Mouse (Mus musculus) retina, embryonic 14.5 days (tissue): ENCODE measurements around the gene Arhgef1.

ENCODE experiments used
- DNase-seq: peaks from one replicate; pipeline ENCODE4 v3.0.0-alpha.2; 2015; ENCODE audit warnings: low spot score

Gene Arhgef1

DNA sequence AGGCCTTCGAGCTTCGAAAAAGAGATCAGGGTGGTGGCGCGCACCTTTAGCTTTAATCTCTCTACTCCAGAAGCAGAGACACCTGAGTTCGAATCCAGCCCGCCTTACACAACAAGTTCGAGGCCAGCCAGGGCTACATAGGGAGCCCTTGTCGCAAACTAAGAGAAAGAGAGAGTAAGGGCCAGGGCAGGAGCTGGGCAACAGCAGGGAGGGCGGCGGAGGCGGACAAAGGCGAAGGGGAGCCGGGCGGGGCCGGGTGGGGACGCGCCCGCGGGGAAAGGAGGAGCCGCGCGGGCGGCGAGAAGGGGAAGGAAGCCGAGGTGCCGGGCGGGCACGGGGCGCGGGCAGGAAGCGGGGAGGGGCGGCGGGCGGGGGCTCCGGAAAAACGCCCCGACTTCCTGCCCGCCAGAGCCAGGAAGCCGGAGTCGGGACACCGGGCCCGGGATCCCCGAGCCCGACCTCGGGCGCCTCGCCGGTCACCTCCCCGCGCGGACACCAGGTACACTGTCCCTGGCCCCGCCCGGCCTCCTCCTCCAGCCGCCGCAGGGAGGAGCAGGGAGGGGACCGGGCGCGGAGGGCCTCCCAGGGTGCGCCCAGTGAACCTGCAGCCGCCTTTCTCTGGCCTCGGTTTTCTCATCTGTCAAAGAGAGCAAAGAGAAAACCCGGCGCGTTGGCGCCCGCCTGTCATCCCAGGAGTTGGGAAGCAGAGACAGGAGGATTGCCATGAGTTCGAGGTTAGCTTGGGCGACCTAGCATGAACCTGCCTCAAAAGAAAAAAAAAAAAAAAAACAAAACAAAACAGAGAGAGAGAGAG, at the start of gene Arhgef1:
TSS of gene Arhgef1 (plus strand) at position 283 of the 814 bp plus-strand sequence.
- peak; percentile 41 for DNase-seq

DNA sequence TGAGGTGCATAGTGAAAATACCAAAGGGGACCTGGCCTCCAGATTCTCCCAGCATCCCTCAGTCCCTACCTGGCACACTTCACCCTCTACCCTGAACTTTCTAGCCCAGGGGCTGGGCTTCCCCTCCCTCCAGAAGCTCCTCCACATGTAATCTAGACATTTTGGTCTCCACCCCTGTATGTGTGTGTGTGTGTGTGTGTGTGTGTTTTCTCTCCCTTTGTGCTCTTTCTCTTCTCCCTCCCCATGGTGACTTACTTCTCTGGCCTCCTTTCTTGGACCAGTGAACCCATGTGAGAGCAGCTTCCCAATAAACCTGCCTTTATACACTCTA, 49.5 kb upstream of the Arhgef1 start:
- no peak for DNase-seq

DNA sequence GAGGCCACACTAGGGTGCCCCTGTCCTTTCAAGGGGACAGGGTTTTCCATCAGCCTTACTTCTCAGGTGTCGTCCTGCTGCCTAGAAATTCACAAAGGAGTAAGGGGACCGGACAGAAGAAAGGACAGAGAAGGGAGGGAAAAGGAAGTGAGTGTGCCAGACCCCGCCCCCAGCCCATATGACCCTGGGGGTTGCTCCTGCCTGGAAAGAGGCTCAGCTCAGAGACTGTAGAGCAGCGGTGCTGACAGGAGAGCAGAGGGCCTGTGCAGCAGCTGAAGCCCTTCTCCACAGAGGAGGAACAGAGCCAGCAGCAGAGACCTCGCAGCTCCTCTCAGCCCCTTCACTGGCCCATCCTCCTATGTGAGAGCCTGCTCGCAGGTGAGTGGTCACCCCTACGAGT, 49.0 kb upstream of the Arhgef1 start:
- DNase-seq: no peak

DNA sequence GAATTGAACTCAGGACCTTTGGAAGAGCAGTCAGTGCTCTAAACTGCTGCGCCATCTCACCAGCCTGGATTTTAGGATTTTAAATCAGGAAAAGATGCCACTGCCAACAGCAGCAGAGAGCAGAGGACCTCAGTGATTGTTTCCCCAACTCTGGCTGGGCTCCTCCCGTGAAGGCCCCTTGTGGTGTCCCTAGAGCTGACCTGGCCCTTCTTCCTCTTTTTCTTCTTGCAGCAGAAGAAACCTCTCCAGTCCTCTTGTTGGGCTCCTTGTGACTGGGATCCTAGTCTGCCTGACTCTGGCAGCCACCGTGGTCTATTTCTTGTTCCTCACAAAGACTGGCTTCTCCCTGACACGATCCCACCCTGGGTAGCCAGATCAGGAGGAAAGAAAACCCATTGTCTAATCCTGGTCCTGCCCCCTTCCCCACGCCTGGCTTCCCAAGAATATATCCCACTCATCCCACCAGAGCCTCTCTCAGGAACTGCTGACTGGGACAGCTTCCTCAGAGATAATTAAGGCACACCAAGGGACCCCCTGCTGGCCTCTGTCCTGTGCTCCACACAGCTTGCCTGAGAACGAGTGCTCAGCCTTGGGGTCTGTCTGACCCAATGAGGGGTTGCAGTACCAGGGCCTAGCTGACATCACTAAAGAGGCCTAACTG, 46.1 kb upstream of the Arhgef1 start:
- DNase-seq: peak; percentile 61

DNA sequence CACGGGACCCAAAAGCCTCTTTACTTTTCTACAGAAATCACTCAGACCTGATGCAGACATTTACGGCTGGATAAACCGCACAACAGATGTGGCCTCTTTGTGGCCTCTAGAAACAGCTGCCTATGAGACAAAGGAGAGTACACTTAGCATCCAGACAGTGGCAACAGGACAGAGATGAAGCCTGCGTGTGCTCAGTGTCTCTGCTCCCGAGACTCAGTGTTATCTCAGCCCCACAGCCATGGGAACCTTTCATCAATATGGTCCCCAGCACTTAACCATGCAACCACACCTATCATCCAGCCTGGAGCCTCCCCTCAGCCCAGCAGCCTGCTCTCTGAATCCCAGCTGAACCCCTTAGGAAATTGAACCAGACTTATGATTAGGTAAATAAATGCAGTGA, 43.5 kb upstream of the Arhgef1 start:
- DNase-seq: no peak

DNA sequence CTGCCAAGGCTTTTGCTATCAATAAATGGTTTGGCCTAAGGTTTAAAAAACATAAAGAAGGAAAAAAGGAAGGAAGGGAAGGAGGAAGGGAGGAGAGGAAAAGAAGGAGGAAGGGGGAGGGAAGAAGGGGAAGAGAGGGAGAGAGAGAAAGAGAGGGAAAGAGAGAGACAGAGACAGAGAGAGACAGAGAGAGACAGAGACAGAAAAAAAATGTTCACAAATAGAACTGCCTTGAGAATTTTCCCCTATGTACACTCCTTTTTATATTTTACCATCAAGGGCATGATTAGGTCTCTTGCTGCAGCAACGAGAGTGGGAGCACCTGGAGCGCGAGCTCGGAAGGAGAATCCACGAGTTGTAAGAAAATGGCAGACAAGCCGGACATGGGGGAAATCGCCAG, 40.8 kb upstream of the Arhgef1 start, which contains the start of gene Gm9844:
TSS of gene Gm9844 (plus strand) at position 301 of the 400 bp plus-strand sequence.
- DNase-seq: no peak

DNA sequence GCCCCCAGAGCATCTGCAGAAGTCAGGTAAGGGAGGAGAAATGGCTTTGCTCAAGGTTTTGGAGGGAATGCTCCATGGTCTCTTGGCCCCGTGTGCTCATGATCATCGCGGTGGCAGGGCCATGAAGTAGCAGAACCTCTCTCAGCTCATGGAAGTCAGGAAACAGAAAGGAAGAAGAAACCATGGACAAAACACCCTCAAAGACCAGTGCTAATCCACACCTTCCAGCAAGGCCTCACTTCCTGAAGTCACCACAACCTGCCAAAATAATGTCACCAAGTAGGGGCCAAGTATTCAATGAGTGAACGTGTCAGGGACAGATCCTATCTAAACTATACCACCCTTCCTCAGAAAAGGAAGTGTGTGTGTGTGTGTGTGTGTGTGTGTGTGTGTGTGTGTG, 39.9 kb upstream of the Arhgef1 start:
- DNase-seq: no peak

DNA sequence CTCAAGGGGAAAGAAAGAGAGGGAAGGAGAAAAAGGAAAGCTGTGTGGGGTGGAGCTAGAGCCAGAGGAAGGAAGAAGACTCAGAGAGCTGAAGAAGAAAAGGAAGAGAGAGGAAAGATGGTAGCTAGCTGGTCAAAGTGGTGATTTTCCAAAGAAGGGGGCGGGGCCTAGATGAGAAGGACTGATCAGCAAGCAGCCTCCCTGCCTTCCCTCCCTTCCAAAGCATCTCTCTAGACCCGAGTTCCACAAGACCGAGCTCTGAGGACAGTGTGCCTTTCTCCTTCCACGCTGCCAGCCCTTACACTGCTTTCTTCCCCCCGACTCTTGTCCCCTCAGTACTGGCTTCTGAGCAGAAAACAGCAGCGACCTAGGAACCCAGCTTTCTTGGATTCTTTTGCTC, 38.6 kb upstream of the Arhgef1 start:
- DNase-seq: no peak

DNA sequence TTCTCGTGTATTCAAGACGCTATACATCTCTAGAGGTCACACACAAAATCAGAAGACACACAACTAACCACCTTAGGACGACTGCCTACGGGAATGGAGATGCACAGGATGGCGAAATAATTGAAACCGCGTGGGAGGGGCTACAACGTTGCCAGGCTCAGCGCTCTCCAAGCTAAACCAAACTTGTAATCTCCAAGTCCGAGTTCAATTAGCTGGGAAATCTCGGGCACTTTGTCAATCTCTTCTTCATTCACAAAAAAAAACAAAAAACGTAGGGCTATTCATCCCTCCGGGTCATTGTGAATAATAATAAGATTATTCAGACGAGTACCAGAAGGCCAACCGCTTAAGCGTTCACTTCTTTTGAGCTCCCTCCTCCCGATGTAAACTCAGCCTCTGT, 33.6 kb upstream of the Arhgef1 start:
- DNase-seq: no peak

DNA sequence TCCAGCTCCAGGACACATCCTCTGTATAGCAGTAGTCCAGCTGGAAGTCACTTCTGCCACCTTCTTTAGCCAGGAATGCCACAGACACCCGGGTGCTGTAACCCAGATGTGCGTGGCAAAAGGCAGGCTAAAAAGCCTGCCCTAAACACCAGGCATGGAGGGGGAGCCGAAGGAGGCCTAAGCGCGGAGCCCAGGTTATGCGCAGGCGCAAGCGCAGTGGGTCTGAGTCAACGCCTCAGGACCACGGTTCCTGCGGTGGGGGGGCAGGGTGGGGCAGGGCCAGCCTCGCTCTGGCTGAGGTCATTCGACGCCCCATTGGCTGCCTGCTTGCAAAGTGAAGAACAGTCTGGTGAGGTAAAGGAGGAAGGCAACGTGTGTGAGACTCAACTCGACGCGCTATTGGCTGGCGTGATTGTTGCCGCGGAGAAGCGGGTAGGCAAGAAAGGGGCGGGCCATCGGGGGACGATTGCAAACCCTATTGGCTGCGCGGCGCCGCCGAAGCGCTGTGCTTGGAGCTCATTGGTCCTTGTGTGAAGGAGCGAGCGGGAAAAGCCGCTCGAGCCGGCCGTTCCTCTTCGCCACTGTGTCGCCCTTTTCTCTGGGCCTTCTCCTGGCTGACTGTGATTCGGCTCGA, 33.1 kb upstream of the Arhgef1 start, which contains the start of the genes Lypd4 and Dmrtc2:
TSS of gene Lypd4 (minus strand) at position 410 of the 634 bp plus-strand sequence.
TSS of gene Dmrtc2 (plus strand) at position 526 of the 634 bp plus-strand sequence.
- no peak for DNase-seq

DNA sequence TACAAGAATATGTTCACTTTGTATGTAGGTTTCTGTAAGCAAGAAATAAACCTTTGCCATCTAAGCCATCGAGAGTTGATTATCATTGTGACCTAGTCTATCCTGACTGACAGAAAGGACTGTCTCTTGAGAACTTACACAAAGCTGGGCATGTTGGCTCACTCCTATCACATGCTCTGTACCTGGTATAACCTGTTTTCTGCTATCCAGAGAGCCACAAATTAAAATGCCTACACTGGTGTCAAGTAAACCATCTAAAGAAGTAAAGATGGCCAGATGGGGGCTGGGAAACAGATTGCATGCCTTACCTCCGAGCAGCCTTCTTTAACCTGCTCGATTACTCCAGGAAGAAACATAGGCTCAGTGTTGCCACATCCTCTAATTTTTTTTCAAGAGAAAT, 25.1 kb upstream of the Arhgef1 start:
- no peak for DNase-seq

DNA sequence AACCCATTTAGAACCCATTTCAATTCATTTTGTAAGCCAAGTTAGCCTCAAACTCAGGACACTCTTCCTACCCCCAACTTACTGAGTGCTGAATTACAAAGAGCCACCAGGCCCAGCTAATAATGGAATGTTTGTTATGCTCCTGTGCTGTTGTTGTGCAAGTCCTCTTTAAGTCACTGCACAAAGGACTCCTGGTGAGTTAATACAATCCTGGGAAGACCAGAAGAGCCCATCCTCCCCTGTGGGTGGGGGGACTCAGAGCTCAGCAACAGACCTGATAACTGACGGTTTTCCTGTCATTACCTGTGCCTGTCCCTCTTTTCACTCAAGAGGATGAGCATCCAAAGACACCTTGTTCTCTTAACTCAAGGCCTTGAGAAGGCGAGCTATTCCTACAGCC, 23.1 kb upstream of the Arhgef1 start:
- no peak for DNase-seq

DNA sequence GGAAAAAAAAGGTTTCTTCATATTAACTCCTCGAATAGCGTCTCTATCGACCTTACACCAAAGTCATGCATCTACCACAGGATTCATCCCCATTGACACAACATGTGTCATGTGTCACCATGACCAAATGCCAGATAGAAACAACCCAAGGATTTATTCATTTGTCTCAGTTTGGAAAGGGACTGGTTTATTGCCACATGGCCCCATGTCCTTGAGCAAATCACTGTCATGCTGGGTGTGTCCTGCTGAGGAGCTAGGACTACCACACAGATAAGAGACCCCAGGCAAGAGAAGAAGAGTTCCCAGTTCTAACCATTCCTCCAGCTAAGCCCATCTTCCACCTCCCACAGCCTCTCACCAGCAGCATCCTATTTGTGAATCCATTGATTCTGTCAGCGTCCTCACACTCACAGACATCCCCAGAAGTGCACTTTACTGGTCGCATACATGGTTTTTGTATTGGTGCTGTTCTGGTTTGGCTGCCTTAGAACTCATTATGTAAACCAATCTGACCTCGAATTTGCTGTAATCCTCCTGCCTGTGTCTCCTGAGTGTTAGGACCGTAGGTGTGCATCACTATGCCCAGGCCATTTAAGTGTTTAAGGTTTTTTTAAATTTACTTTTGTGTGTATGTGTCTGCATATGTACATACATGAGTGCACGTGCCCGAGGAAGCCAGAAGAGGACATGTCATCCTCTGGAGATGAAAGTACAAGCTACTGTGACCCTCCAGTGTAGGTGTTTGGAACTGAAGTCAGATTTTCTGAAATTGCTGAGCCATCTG, 20.1 kb upstream of the Arhgef1 start:
- no peak for DNase-seq

DNA sequence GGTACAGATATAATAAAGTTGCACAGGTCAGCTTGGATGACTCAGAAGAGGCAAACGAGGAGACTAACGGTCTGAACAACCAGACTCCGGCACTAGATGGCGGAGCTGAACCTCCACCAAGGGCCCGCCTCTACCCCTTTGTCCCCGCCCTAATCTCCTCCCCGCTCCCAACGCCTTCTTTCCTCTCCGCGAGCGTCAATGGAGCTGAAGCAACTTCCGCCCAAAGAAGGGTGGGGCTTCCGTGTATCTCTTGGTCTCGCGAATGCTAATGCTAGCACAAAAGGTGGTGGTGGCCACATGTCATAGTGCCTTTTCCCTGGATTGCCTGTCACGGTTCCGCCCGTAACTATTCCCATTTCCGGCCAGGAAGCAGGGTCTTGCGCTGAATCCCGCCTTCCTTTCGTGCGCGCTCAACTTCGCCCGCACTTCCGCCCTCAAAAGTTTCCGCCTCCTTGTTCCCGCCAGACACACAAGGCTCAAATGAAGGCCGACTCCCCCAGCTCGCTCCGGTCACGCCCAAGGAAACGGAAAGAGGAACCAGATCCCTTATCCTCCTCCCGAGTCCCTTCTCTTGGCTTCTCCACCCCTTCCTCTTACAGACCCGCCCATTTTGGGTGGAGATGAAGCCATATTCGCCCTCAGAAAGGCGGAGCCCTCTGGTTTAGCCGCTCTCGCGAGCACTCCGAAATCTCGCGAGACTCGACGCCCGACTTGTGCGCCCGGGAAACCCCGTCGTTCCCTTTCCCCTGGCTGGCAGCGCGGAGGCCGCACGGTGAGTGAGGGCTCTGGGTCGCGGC, 18.6 kb upstream of the Arhgef1 start, which contains the start of gene Rps19:
TSS of gene Rps19 (plus strand) at position 476 of the 797 bp plus-strand sequence.
- DNase-seq: peak; percentile 99

DNA sequence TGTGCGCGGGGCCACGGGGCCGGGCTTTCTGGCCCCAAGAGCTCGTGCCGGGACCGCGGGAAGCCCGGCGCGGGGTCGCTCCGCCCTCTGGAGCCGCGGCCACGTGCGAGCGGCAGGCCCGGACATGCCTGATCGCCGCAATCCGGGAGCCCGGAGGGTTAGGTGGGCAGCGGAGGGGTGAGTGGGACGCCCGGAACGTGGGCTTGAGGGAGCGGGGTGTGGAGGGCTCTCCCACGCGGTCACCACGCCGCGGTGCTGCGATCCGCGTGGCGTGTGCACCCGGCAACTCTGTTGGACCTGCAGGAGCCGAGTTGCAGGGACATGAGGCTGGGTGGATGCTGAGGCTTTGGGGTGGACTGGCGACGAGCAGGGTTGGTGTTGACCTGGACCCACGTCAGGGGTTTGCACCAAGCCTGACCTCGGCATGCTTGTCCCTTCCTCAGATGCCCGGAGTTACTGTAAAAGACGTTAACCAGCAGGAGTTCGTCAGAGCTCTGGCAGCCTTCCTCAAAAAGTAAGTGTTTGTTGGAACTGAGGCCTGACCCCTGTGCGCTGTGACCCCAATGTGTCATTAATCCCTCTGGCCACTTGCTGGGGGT, 17.9 kb upstream of the Arhgef1 start:
- no peak for DNase-seq

DNA sequence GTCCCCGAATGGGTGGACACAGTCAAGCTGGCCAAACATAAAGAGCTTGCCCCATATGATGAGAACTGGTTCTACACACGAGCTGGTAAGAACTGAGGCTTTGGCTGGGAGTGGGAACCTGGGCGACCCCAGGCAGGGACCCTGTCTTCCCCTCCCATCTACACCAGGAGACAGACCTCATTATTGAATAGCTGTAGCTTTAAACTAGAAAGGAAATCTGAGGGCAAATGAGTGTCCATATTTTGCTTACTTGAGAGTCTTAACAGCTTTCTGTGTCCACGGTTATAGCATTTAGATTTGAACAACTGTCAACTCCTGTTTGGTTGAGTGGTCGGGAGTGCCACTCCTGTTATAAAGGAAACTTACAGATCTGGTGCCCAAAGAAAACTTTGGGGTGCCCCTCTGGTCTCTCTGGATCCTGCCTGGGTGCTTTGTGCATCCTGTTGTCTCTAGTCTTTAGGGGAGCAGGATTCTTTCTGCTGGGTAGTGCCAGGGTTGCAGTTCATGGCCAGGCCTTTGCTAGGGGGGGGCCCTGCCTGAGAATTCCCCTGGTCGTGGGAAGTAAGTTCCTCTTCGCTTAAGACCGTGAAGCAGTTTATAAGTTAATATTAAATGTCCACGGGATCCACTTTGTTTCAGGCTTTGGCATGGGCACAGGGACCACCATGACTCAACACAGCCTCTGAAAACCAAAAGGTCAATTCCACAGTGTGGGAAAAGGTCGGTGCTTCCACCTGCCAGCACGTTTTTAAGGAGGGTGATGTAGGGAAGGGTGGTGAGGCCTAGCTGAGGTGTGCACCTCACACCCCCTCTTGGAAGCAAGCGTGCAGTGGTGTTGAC, 17.0 kb upstream of the Arhgef1 start:
- no peak for DNase-seq

DNA sequence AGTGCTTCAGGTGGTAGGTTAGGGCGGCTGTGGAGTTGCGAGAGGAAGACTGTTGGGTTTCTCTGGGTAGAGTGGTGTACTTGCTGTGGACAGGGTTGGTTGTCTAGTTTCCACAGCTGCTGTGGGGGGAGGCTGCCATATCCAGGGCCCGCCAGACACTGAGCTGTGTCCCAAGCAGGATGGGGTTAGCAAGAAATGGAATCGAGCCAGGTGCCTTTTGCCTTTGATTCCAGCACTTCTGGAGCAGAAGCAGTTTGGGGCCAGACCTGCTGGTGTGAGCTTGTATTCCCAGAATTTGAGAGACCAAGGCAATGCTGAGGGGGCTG, 16.4 kb upstream of the Arhgef1 start:
- DNase-seq: no peak

DNA sequence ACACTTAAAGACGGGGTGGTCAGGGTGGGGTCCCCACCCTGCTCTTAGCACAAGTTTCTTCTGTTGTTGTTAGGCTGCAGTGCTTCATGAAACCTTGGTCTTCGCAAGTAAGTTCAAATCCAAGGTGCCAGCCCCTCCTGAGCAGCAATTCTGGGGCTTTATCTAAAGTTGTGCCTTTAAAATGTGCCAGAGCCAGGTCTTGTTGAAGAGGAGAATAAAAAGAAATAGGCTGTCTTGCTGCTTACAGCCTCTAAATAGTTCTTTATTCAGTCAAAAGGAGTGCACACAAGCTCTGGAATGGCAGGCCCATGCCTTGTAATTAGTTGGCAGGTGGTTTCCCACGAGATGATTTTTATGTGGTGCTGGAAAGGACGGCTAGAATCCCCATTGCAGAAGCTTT, 15.6 kb upstream of the Arhgef1 start:
- DNase-seq: no peak

DNA sequence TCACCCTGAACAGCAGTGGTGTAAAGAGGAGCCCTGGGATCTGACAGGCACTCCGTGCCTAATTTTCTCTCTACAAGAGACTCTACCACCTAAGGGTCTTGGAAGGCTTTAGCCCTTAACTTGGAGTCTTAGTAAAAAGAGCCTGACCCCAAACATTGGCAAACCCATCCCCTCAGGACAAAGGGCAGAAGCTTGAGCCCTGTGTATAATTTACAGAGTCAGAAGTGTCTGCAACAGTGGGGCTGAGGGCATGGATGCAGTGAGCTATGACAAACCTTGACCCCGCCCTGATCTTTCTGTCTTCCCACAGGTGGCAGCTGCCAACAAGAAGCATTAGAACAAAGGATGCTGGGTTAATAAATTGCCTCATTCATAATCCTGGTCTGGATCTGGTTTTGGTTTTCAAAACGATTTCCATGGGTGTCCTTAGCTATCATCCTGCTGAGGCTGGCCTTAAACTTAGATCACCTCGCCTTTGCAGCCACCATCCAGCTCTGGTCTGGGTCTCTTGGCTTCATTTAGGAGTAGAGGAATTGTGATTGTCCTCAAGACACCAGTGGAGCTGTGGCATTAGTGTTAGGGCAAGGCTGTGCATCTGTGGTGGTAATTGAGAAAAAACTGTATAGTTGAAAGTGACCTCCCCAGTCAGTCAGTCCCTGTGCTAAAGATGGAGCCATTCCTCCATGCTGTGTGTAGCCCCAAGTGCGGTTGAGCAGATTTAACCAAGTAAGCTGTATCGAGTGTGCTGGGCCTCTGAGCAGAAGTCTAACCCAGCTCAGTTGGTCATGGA, 13.1 kb upstream of the Arhgef1 start:
- DNase-seq: no peak
